Mouse (Mus musculus) embryonic facial prominence, embryonic 12.5 days (tissue): Measurements from ENCODE around the gene Prss48. TPM values are rescaled to one million over a fixed set of nuclear protein-coding genes. Genes with fewer than 3 reads are reported as not detected.
A peak's percentile ranks its signal among the peaks of the same experiment; 100 is the strongest.
"Not testable (repeated sequence)": the region's sequence is repeated elsewhere in the genome, so short reads cannot be mapped to it uniquely, and the experiment has no call there.

Source experiments
- ATAC-seq: fragments of 200-750 bp; cut with Nextera tagmentation; 2 replicates; pipeline ENCODE4 v1.8.0; 2017; ENCODE audit not compliant: insufficient number of reproducible peaks, insufficient read depth, low FRiP score, low TSS enrichment
- H3K27ac ChIP-seq: fragments of 300-500 bp; sonication (generic); 2 replicates; pipeline ENCODE4 v1.5.1; 2016; ENCODE audit warnings: mild to moderate bottlenecking
- H3K27me3 ChIP-seq: fragments of 300-500 bp; sonication (generic); 2 replicates; pipeline ENCODE4 v1.6.1; 2016; ENCODE audit warnings: mild to moderate bottlenecking, moderate library complexity
- H3K36me3 ChIP-seq: fragments of 300-500 bp; sonication (generic); 2 replicates; pipeline ENCODE4 v1.6.1; 2016; ENCODE audit warnings: mild to moderate bottlenecking
- H3K4me1 ChIP-seq: fragments of 300-500 bp; sonication (generic); 2 replicates; pipeline ENCODE4 v1.6.1; 2016
- H3K4me2 ChIP-seq: fragments of 300-500 bp; sonication (generic); replicated peaks from 2 replicates; pipeline ENCODE4 v1.6.1; 2016; ENCODE audit warnings: mild to moderate bottlenecking, moderate library complexity
- H3K4me3 ChIP-seq: fragments of 300-500 bp; sonication (generic); 2 replicates; pipeline ENCODE4 v1.5.1; 2016; ENCODE audit warnings: mild to moderate bottlenecking
- H3K9ac ChIP-seq: fragments of 300-500 bp; sonication (generic); 2 replicates; pipeline ENCODE4 v1.6.1; 2016; ENCODE audit warnings: mild to moderate bottlenecking, moderate library complexity
- H3K9me3 ChIP-seq: fragments of 300-500 bp; sonication (generic); 2 replicates; pipeline ENCODE4 v1.6.1; 2016; ENCODE audit warnings: mild to moderate bottlenecking, moderate library complexity
- WGBS: fragments of 180-500 bp; shearing (Covaris S2); methylation state at CpG from one replicate; pipeline ENCODE4 v1.1.7; 2016; 5-methylcytosine and 5-hydroxymethylcytosine counted together
- polyA plus RNA-seq: library from polyadenylated mRNA; unstranded; fragments of >200 nt; fragmentation: Nextera tagmentation; extraction: Ambion mirVana; gene quantifications from 2 replicates; pipeline ENCODE4 v1.2.1, GENCODE M21; 2016

The Prss48 gene
- polyA plus RNA-seq, 1 experiment from 2014 or later = not detected

- H3K27ac ChIP-seq = 0 out of 2 replicates have a peak overlapping the region, but pooled peaks have one; percentile 36
- H3K9ac ChIP-seq = no peak overlapping the region
- H3K4me2 ChIP-seq = no peak overlapping the region
- H3K36me3 ChIP-seq = no peaks in the 10 kb centered on the region
- no peaks in the 10 kb centered on the region for H3K27me3 ChIP-seq
- no peak for ATAC-seq
- no peaks in the 10 kb centered on the region for H3K9me3 ChIP-seq
- H3K4me3 ChIP-seq = no peak overlapping the region
- H3K4me1 ChIP-seq = no peaks in the 10 kb centered on the region
- WGBS = 74% methylated on average over 4 of the region's 4 CpGs
These were observed 7.6 kb downstream of the Prss48 start for GRCm38 (mm10) chr3:85994645-85995044.

- 68% methylated on average over 11 of the region's 11 CpGs for WGBS
- ATAC-seq = no peak
- Histone ChIP-seq H3K27ac (no peak overlapping the region), H3K4me2 (no peak overlapping the region), H3K36me3 (no peaks in the 10 kb centered on the region), H3K27me3 (no peaks in the 10 kb centered on the region), H3K9ac (no peak overlapping the region), H3K4me3 (no peak overlapping the region), H3K4me1 (no peaks in the 10 kb centered on the region), H3K9me3 (no peaks in the 10 kb centered on the region)
These were observed 8.5 kb downstream of the Prss48 start for GRCm38 (mm10) chr3:85993744-85994143.

- ATAC-seq = no peak
- Histone ChIP-seq H3K27me3 (no peaks in the 10 kb centered on the region), H3K27ac (no peak overlapping the region), H3K4me2 (no peak overlapping the region), H3K4me1 (no peaks in the 10 kb centered on the region), H3K9ac (no peak overlapping the region), H3K4me3 (no peak overlapping the region), H3K36me3 (peaks cover 4% of the 10 kb centered on the region), H3K9me3 (0 out of 2 replicates have a peak, but pooled peaks cover 3% of the 10 kb centered on the region)
- WGBS = 67% methylated on average over 5 of the region's 5 CpGs
These were observed 10.5 kb downstream of the Prss48 start for GRCm38 (mm10) chr3:85991802-85992156.

GRCm38 (mm10) chr3:85991140-85991801, 11.0 kb downstream of the Prss48 start:
- WGBS = 74% methylated on average over 6 of the region's 6 CpGs
- Histone ChIP-seq H3K36me3 (peaks cover 4% of the 10 kb centered on the region), H3K4me1 (no peaks in the 10 kb centered on the region), H3K9ac (no peak overlapping the region), H3K9me3 (0 out of 2 replicates have a peak, but pooled peaks cover 3% of the 10 kb centered on the region), H3K27me3 (no peaks in the 10 kb centered on the region), H3K4me3 (no peak overlapping the region), H3K27ac (no peak overlapping the region), H3K4me2 (no peak overlapping the region)
- no peak for ATAC-seq

GRCm38 (mm10) chr3:85987225-85987624, 15.1 kb downstream of the Prss48 start:
- Histone ChIP-seq H3K27ac (no peak overlapping the region), H3K4me2 (no peak overlapping the region), H3K36me3 (peaks cover 4% of the 10 kb centered on the region), H3K27me3 (no peaks in the 10 kb centered on the region), H3K9ac (no peak overlapping the region), H3K4me3 (no peak overlapping the region), H3K9me3 (0 out of 2 replicates have a peak, but pooled peaks cover 3% of the 10 kb centered on the region), H3K4me1 (no peaks in the 10 kb centered on the region)
- 89% methylated on average over 2 of the region's 2 CpGs for WGBS
- no peak for ATAC-seq

GRCm38 (mm10) chr3:85984537-85984936, 17.8 kb downstream of the Prss48 start:
- H3K4me2 ChIP-seq = no peak overlapping the region
- peaks cover 4% of the 10 kb centered on the region for H3K36me3 ChIP-seq
- no peaks in the 10 kb centered on the region for H3K27me3 ChIP-seq
- no peak overlapping the region for H3K4me3 ChIP-seq
- no peak for ATAC-seq
- H3K27ac ChIP-seq = no peak overlapping the region
- 90% methylated on average over 6 of the region's 6 CpGs for WGBS
- no peak overlapping the region for H3K9ac ChIP-seq
- no peaks in the 10 kb centered on the region for H3K4me1 ChIP-seq
- 0 out of 2 replicates have a peak, but pooled peaks cover 3% of the 10 kb centered on the region for H3K9me3 ChIP-seq

- not testable (repeated sequence) for H3K4me3 ChIP-seq, H3K9me3 ChIP-seq, H3K4me2 ChIP-seq, H3K27me3 ChIP-seq, H3K9ac ChIP-seq, H3K27ac ChIP-seq, ATAC-seq, H3K4me1 ChIP-seq, H3K36me3 ChIP-seq
- WGBS = 83% methylated on average over 3 of the region's 3 CpGs
These were observed 20.5 kb downstream of the Prss48 start for GRCm38 (mm10) chr3:85981761-85982160.

GRCm38 (mm10) chr3:85980036-85980435, 22.3 kb downstream of the Prss48 start:
- no peak for ATAC-seq
- Histone ChIP-seq H3K9me3 (no peaks in the 10 kb centered on the region), H3K4me3 (no peak overlapping the region), H3K4me1 (peaks cover 5% of the 10 kb centered on the region; the same call in 1 of the 2 replicates), H3K4me2 (no peak overlapping the region), H3K36me3 (no peaks in the 10 kb centered on the region), H3K9ac (no peak overlapping the region), H3K27ac (no peak overlapping the region), H3K27me3 (no peaks in the 10 kb centered on the region)
- WGBS = 92% methylated on average over 4 of the region's 4 CpGs

- Histone ChIP-seq H3K27ac (no peak overlapping the region), H3K27me3 (no peaks in the 10 kb centered on the region), H3K9me3 (no peaks in the 10 kb centered on the region), H3K4me1 (peaks cover 19% of the 10 kb centered on the region), H3K36me3 (no peaks in the 10 kb centered on the region), H3K4me2 (no peak overlapping the region), H3K9ac (no peak overlapping the region), H3K4me3 (no peak overlapping the region)
- no peak for ATAC-seq
- 84% methylated on average over 4 of the region's 4 CpGs for WGBS
These were observed 27.8 kb downstream of the Prss48 start for GRCm38 (mm10) chr3:85974451-85974850.

- H3K36me3 ChIP-seq = no peaks in the 10 kb centered on the region
- no peak overlapping the region for H3K4me2 ChIP-seq
- WGBS = 90% methylated on average over 10 of the region's 10 CpGs
- H3K4me3 ChIP-seq = no peak overlapping the region
- no peak overlapping the region for H3K27ac ChIP-seq
- H3K27me3 ChIP-seq = no peaks in the 10 kb centered on the region
- no peaks in the 10 kb centered on the region for H3K9me3 ChIP-seq
- H3K4me1 ChIP-seq = peaks cover 17% of the 10 kb centered on the region
- no peak overlapping the region for H3K9ac ChIP-seq
- no peak for ATAC-seq
These were observed 28.7 kb downstream of the Prss48 start for GRCm38 (mm10) chr3:85973376-85974140.

GRCm38 (mm10) chr3:85971599-85971975, 30.7 kb downstream of the Prss48 start:
- Histone ChIP-seq H3K4me3 (peak overlapping the region; percentile 85), H3K4me1 (peaks cover 14% of the 10 kb centered on the region), H3K9me3 (no peaks in the 10 kb centered on the region), H3K27ac (no peak overlapping the region), H3K36me3 (no peaks in the 10 kb centered on the region), H3K27me3 (no peaks in the 10 kb centered on the region), H3K9ac (peak overlapping the region; percentile 90), H3K4me2 (peak overlapping the region; percentile 66)
- under 1% methylated on average over 13 of the region's 13 CpGs for WGBS
- no peak for ATAC-seq
